Mouse (Mus musculus): ENCODE results near the gene Phf10.
"Not testable (repeated sequence)": the region's sequence is repeated elsewhere in the genome, so short reads cannot be mapped to it uniquely, and the experiment has no call there.

The Phf10 gene

DNA sequence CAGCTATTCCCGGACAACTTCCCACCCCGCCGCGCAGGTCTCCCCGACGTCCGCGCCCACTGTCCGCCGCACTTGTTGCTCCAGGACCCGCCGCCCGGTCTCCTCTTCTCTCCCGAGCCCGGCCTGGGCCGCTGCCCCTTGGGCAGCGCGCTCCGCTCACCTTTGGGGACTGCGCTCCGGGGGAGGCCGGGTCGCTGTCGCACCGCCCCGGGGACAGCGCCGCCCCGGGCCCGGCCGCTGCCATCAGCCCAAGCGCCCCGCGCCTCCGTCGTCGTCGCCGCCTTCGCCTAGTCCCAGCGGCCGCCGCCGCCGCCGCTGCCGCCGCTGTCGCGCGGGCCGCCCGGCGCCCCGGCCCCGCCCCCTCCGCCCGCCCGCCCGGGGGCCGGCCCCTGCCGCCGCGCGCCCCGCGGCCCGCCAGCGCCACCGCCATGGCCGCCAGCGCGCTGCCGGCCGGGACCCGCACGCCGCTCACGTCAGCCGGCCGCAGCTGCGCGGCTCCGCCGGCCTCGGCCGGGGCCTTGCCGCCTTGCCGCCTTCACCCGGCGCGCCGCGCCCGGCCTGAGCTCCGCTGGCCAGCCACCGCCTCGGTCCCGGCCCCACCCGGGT lies at the start of gene Phf10:
Gene Phf10, minus strand, starts transcription at position 323 of the 606 bp plus-strand sequence.
- DNase-seq (ENCODE audit: low spot score) = peak; percentile 67

DNA sequence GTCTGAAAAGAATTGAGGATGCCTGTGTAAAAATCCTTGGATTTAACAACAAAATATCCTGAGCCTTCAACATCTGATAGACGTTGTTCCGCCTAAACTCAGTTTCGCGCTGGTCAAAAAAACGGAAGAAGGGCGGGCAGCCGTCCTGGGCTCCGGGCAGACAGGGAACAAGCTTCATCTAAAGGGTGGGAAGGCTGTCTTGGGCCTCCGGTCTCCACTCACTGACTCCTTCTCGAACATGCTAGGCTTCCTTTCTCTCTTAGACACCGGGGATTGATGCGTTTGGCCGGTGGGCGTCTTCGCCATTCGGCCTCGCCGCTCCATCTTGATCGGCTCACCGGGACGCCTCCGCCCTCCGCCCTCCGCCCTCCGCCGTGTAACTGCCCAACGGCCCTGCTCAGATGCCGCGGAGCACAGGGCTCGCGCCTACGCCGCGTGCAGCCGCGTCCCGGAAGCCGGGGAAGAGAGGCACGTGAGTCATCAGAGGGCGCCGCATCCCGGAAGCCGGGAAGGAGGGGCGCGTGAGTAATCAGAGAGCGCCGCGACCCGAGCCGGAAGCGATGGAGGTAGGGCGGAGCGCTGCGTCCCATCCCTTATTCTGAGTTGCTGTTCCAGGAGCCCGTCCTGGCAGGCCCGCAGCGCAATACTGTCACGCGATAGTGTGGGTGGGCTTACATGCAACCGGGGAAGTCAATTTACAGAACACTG lies 48.8 kb upstream of the Phf10 start, which contains the start of gene Gm3435:
Gene Gm3435, plus strand, starts transcription at position 471 of the 708 bp plus-strand sequence.
- not testable (repeated sequence) for DNase-seq (ENCODE audit: low spot score)

DNA sequence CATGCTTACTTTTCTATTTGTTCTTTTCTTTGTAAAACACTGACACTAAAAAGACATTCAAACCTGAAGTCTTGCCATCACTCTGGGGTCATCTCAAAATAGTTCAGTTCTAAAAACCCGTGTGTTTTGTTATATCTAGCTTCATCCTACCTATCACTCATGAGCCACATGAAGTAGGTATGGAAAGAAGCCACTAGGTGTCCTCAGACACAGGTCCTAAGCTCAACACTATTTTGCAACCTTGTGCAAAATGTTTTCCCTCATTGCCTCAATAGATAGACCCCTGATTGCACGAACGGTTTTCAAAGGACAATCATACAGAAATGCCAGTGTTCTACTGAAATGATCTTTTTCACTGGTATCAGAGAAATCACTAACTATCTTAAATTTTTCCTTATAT lies 48.0 kb upstream of the Phf10 start:
- DNase-seq (ENCODE audit: low spot score) = not testable (repeated sequence)

DNA sequence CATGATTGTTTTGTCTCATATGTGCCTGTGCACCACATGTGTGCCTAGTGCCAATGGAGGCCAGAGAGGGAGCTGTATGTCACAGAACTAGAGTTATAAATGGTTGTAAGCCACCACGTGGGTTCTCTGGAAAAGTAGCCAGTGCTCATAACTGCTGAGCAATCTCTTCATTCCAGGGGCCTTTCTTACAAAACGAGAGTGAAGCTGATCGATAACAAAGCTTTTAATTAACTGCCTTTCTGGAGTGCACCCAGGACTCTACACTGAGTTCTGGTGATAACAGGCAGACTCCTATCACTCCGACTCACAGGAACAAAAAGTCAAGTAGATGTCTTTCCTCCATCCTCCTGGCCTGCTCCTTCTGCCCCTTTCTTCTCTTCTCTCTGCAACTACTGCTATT lies 39.0 kb upstream of the Phf10 start:
- DNase-seq (ENCODE audit: low spot score) = not testable (repeated sequence)

DNA sequence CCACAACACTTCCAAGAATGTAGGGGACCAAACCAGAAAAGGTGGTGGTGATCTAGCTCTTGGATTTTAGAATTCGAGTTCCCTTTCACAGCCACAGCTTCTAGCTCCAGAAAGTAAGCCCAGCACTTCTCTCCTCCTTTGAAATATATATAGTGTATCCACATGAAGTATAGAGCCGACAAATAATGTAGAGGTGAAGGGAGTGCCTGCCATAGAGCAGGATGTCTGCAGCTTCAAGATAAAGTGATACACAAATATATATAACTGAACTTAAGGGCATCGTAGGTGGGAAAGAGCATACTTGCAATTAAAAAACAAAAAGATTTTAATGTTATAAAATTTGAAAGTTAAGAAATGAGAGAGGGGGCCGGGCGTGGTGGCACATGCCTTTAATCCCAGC lies 33.1 kb upstream of the Phf10 start:
- not testable (repeated sequence) for DNase-seq (ENCODE audit: low spot score)

DNA sequence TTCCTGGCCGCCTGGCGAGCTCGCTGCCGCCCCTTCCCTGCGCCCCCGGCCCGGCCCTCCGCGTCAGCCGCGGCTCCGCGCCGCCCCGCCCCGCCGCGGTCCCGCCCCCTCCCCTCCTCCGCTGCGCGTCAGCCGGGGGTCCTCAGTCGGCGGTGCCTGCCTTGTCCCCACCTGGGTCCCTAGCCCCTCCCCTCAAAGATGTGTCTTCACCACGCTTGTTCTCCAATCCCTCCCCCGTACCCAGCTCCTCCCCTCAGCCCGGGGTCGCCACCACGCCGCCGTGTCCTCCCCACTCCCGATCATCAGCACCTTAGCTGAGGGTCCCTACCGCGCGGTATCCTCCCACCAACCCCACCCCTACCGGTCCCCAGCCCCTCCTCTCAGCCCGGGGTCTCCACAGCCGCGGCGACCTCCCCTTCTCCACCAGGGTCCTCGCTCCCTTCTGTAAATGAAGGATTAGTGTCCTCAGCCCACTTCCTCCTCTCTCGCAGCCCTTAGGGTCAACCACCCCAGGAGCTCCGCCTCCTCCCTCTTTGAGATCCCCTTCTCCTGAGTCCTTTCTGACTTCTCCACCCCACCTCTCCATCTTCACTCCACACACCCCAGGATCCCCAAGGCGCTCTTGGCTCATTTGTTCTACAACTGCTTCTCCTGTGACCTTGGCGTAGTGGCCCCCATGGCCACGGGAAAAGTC lies 32.2 kb upstream of the Phf10 start:
- DNase-seq (ENCODE audit: low spot score) = not testable (repeated sequence)

DNA sequence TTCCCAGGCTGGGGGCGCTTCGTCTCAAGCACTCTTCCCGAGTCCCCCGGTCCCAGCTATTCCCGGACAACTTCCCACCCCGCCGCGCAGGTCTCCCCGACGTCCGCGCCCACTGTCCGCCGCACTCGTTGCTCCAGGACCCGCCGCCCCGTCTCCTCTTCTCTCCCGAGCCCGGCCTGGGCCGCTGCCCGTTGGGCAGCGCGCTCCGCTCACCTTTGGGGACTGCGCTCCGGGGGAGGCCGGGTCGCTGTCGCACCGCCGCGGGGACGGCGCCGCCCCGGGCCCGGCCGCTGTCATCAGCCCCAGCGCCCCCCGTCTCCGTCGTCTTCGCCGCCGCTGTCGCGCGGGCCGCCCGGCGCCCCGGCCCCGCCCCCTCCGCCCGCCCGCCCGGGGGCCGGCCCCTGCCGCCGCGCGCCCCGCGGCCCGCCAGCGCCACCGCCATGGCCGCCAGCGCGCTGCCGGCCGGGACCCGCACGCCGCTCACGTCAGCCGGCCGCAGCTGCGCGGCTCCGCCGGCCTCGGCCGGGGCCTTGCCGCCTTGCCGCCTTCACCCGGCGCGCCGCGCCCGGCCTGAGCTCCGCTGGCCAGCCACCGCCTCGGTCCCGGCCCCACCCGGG lies 31.6 kb upstream of the Phf10 start:
- not testable (repeated sequence) for DNase-seq (ENCODE audit: low spot score)

DNA sequence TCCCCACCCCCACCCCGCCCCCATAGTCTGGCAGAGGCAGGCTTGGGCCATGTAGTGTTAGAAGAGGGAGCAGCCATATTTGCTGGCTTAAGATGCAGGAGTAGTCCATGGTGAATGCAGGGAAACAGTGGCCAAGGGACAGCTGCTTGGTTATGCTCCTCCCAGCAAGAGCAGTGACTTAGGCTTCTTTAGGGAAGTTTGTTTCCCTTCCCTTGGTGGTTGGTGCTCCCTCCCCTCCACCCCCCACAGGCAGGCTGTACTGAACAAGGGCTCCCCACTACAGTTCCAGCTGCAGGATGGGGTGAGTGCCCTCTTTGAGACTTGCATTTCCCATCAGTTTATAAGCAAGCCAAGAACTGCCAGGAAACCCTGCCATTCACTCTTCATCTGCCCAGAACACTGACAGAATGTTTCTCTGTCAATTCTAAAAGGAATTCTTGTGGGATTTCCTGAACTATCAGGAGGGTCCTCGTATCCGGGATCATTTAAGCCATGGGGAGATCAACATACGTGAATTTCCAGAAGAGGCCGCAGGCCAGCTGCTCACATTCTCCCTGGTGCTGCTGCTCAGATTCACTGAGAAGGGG lies 29.1 kb upstream of the Phf10 start:
- not testable (repeated sequence) for DNase-seq (ENCODE audit: low spot score)

DNA sequence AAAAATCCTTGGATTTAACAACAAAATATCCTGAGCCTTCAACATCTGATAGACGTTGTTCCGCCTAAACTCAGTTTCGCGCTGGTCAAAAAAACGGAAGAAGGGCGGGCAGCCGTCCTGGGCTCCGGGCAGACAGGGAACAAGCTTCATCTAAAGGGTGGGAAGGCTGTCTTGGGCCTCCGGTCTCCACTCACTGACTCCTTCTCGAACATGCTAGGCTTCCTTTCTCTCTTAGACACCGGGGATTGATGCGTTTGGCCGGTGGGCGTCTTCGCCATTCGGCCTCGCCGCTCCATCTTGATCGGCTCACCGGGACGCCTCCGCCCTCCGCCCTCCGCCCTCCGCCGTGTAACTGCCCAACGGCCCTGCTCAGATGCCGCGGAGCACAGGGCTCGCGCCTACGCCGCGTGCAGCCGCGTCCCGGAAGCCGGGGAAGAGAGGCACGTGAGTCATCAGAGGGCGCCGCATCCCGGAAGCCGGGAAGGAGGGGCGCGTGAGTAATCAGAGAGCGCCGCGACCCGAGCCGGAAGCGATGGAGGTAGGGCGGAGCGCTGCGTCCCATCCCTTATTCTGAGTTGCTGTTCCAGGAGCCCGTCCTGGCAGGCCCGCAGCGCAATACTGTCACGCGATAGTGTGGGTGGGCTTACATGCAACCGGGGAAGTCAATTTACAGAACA lies 17.4 kb upstream of the Phf10 start, which contains the start of the genes 9030025P20Rik and Gm3417:
Gene 9030025P20Rik, plus strand, starts transcription at position 107 of the 677 bp plus-strand sequence.
Gene Gm3417, minus strand, starts transcription at position 429 of the 677 bp plus-strand sequence.
- not testable (repeated sequence) for DNase-seq (ENCODE audit: low spot score)

DNA sequence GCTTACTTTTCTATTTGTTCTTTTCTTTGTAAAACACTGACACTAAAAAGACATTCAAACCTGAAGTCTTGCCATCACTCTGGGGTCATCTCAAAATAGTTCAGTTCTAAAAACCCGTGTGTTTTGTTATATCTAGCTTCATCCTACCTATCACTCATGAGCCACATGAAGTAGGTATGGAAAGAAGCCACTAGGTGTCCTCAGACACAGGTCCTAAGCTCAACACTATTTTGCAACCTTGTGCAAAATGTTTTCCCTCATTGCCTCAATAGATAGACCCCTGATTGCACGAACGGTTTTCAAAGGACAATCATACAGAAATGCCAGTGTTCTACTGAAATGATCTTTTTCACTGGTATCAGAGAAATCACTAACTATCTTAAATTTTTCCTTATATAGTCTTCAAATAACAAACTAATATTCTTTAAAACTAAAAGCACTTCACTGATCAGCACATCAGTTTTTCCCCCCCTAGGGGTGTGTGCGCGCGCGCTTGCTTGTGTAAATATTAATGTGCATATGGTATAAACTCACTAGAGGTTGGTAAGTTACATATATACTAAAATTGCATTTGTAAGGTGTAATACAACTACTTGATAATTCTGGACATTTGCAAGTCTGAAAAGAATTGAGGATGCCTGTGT lies 16.8 kb upstream of the Phf10 start:
- not testable (repeated sequence) for DNase-seq (ENCODE audit: low spot score)

DNA sequence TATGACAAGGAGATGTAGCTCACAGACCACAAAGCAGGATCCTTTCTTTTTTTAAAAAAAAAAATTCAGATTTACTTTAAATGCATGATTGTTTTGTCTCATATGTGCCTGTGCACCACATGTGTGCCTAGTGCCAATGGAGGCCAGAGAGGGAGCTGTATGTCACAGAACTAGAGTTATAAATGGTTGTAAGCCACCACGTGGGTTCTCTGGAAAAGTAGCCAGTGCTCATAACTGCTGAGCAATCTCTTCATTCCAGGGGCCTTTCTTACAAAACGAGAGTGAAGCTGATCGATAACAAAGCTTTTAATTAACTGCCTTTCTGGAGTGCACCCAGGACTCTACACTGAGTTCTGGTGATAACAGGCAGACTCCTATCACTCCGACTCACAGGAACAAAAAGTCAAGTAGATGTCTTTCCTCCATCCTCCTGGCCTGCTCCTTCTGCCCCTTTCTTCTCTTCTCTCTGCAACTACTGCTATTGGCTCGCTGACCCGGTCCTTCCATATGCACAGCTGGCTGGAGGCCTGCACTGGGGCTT lies 7.4 kb upstream of the Phf10 start:
- not testable (repeated sequence) for DNase-seq (ENCODE audit: low spot score)

DNA sequence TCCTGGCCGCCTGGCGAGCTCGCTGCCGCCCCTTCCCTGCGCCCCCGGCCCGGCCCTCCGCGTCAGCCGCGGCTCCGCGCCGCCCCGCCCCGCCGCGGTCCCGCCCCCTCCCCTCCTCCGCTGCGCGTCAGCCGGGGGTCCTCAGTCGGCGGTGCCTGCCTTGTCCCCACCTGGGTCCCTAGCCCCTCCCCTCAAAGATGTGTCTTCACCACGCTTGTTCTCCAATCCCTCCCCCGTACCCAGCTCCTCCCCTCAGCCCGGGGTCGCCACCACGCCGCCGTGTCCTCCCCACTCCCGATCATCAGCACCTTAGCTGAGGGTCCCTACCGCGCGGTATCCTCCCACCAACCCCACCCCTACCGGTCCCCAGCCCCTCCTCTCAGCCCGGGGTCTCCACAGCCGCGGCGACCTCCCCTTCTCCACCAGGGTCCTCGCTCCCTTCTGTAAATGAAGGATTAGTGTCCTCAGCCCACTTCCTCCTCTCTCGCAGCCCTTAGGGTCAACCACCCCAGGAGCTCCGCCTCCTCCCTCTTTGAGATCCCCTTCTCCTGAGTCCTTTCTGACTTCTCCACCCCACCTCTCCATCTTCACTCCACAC lies 583 bp upstream of the Phf10 start:
- not testable (repeated sequence) for DNase-seq (ENCODE audit: low spot score)

DNA sequence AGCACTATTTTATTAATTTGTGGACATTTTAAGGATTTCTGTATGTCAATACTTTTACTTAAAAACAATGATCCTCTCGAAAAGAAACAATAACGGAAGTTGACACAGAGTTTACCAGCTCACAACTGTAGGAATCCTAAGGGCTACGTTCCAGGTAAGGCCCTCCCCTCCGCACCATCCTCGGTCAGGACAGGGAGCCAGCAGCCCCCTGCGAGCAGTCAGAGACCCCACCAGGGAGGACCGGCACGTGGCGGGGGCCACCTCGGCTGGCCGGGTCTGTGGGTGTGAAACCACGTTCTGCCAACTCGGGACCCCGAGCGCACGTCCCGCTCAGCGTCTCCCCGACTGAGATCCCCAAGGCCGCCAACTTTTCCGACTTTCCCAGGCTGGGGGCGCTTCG lies 553 bp downstream of the Phf10 start:
- peak; percentile 58 for DNase-seq (ENCODE audit: low spot score)

DNA sequence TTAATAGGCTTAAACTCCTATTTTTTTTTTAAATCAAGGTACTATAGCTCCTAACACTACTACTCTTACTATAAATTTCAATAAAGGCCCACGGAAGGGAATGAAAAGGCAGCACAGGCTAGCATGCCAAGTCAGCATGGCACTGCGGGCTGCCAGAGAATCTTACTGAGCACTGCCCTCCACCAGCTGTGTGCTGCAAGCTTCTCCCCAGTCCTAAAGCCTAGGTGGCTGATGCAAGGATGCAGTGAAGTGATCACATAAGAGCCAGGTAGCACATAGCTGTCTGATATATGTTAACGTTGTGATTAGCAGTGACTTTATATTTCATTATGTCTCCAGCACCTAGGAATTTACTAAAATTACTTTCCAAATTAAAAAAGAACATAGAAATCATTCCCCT lies 1.1 kb downstream of the Phf10 start:
- no peak for DNase-seq (ENCODE audit: low spot score)

DNA sequence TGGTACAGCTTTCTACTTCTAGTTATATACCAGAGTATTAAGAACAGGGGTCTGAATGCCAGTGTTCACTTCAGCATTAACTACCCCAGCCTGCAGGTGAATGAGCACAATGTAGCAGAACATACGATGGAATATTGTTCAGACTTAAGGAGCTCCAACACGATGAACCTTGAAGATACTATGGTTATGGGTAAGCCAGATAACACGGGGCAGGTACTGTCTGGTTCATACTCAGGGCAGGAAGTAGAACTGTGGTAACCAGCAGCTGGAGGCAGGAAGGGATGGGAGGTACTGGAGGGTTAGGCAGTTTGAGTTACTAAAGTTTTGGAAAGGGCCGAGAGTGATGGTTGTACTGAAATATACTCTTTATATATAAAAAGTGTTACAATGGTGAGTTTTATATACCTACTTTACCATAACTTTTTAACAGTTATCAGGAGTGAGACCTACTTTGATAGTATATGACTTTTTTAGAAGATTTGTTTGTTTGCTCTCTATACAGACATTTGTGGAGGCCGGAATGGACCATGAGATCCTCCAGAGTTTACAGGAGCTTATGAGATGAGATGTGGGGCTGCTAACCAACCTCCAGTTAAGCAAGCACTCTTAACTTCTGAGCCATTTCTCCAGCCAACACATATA lies 2.3 kb downstream of the Phf10 start:
- DNase-seq (ENCODE audit: low spot score) = no peak

DNA sequence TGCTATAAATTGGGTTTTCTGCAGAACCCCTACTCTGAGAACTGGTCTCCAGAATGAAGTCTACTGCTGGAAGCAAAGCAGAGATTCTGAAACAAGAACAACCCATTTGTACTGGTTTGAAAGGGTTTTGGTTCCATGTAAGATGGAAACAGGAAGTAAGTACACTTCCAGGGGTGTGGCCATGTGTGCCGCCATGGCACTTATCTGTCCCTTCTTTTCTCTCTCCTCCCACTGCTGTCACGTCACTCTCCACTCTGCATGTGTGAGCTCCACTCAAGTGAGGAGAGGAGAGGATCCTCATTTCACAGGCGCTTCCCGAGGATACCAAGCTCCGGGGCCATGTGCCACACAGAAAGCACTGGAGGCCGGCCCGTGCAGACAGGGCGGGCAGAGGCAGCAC lies 7.6 kb downstream of the Phf10 start:
- no peak for DNase-seq (ENCODE audit: low spot score)

DNA sequence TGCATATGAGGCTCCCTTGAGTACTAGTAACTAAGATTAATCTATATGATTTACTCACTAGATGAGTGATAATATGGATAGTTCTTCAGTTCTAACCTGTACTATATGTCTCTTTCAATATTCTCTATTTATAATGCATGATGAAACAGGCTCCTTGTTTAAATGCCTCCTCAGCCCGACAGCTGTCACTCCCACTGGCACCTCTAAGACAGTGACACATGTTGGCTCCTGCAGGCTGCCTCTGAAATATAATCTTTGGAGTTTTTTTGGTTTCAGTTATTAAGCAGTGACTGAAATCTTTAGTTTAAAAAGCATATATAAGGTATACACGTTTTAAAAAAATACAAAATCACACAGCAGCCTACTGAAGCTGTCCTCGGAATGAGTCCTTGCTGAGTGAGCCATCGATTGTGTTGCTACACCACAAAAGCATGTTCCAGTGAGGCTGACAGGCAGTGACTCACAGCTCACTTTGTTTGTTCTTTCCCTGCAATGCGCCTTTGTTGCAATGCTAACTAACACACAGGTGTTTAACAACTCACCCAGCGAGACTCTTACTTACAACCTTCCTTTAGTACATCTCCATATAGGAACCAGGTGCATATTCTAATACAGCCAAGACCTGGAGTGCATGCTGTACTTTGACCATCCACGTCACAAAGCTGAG lies 11.8 kb downstream of the Phf10 start:
- DNase-seq (ENCODE audit: low spot score) = no peak

DNA sequence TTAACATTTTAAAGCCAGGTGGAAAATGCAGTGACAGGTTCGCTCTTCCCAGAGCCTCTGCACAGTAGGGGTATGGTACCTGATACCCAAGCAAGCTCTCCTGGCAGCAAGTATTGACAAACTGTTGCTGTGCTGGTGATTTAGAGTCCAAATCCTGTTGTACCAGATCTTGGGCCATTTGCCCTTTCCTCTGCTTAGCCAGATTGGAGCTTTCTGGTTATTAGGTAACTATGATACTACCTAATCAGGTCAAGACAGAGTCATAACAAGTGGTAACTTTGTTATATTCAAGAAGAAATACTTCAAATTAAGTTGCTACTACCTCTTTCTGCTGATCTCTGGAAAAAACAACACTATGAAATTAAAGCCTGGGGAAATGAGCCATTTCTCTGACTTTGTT lies 16.5 kb downstream of the Phf10 start:
- DNase-seq (ENCODE audit: low spot score) = no peak

DNA sequence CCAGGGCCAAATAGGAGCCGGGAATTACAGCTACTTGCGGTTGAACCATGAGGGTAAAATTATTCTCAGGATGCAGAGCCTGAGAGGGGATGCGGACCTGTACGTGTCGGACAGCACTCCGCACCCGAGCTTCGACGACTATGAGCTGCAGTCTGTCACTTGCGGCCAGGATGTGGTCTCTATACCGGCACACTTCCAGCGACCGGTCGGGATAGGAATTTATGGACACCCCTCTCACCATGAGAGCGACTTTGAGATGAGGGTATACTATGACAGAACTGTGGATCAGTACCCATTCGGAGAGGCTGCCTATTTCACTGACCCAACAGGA lies 17.4 kb downstream of the Phf10 start:
- no peak for DNase-seq (ENCODE audit: low spot score)
